Comparison of ENCODE assay signal across 11 mouse cellular contexts in genomic region chr13:67500908-67501307, GRCm38 (mm10). TPM values are rescaled to one million over a fixed set of nuclear protein-coding genes. Genes with fewer than 3 reads are reported as not detected.
A peak's percentile ranks its signal among the peaks of the same experiment; 100 is the strongest.
DNase-seq lines count a peak whose midpoint lies in the region; ATAC-seq and TF ChIP-seq lines count a peak whose summit lies in the region.
"Had no signal": no experiment of that assay in that cellular context is flagged by ENCODE, and none has a peak within 500 bp of the region (broad histone marks: within the 10 kb centered on the region; RNA-seq: fewer than 3 reads in every experiment).

No protein-coding gene starts in this region.

- no peak overlapping the region; the same call in 1 of the 2 replicates for H3K4me3 ChIP-seq in forebrain, embryonic 12.5 days (replicated peaks)
- no peak overlapping the region for H3K4me3 ChIP-seq in forebrain, postnatal 0 days (ENCODE audit: low read depth, low read length)
- no peak overlapping the region for H3K4me3 ChIP-seq in lung, embryonic 14.5 days (ENCODE audit: low read depth, low read length)
- no peak overlapping the region; the same call in 1 of the 2 replicates for H3K4me3 ChIP-seq in hindbrain, embryonic 14.5 days (replicated peaks; ENCODE audit: low read length)
- H3K4me3 ChIP-seq in midbrain, postnatal 0 days (ENCODE audit: low read depth, low read length): peak overlapping the region; percentile 77; the same call in 1 of the 2 replicates

- no peak; the same call in 1 of the 2 replicates for TF ChIP-seq CTCF in forebrain, postnatal 0 days (IDR thresholded peaks at IDR 0.05; ENCODE audit: low read depth)
- no peak for TF ChIP-seq CTCF in lung, embryonic 14.5 days (IDR thresholded peaks at IDR 0.05; ENCODE audit: low read depth)
- no peak for TF ChIP-seq CTCF in midbrain, postnatal 0 days (IDR thresholded peaks at IDR 0.05)

- peak; percentile 44; the same call in 1 of the 2 replicates for ATAC-seq in forebrain, embryonic 12.5 days (ENCODE audit: low FRiP score)
- ATAC-seq in forebrain, postnatal 0 days: no peak
- peak; percentile 15; the same call in 1 of the 2 replicates for ATAC-seq in lung, embryonic 14.5 days (ENCODE audit: insufficient read depth)
- ATAC-seq in hindbrain, embryonic 14.5 days (ENCODE audit: low FRiP score): no peak; the same call in 1 of the 2 replicates
- ATAC-seq in midbrain, postnatal 0 days (ENCODE audit: low FRiP score): peak; percentile 26; the same call in 1 of the 2 replicates

- 86% methylated on average over 1 of the region's 1 CpGs for WGBS in forebrain, embryonic 12.5 days
- WGBS in forebrain, postnatal 0 days: 93% methylated on average over 1 of the region's 1 CpGs
- WGBS in lung, embryonic 14.5 days: 90% methylated on average over 1 of the region's 1 CpGs
- WGBS in hindbrain, embryonic 14.5 days: 86% methylated on average over 1 of the region's 1 CpGs
- WGBS in midbrain, postnatal 0 days: 80% methylated on average over 1 of the region's 1 CpGs

- H3K36me3 ChIP-seq in forebrain, embryonic 12.5 days (replicated peaks): no peaks in the 10 kb centered on the region; the same call in 1 of the 2 replicates
- H3K36me3 ChIP-seq in forebrain, postnatal 0 days (ENCODE audit: insufficient read depth): no peaks in the 10 kb centered on the region
- no peaks in the 10 kb centered on the region for H3K36me3 ChIP-seq in lung, embryonic 14.5 days (ENCODE audit: insufficient read depth)
- H3K36me3 ChIP-seq in hindbrain, embryonic 14.5 days (replicated peaks; ENCODE audit: control insufficient read depth, insufficient read depth): no peaks in the 10 kb centered on the region
- no peaks in the 10 kb centered on the region for H3K36me3 ChIP-seq in midbrain, postnatal 0 days (ENCODE audit: insufficient read depth, low read length)

- no peak overlapping the region for H3K27ac ChIP-seq in forebrain, embryonic 12.5 days
- no peak overlapping the region for H3K27ac ChIP-seq in forebrain, postnatal 0 days (ENCODE audit: low read depth, low read length)
- no peak overlapping the region for H3K27ac ChIP-seq in lung, embryonic 14.5 days (ENCODE audit: low read depth)
- no peak overlapping the region for H3K27ac ChIP-seq in hindbrain, embryonic 14.5 days
- 0 out of 2 replicates have a peak overlapping the region, but pooled peaks have one; percentile 34 for H3K27ac ChIP-seq in midbrain, postnatal 0 days (ENCODE audit: low read depth, low read length)

- H3K9me3 ChIP-seq in forebrain, embryonic 12.5 days: no peaks in the 10 kb centered on the region
- H3K9me3 ChIP-seq in forebrain, postnatal 0 days (ENCODE audit: low read length): no peaks in the 10 kb centered on the region
- H3K9me3 ChIP-seq in lung, embryonic 14.5 days (ENCODE audit: low read depth, low read length): no peaks in the 10 kb centered on the region
- no peaks in the 10 kb centered on the region for H3K9me3 ChIP-seq in hindbrain, embryonic 14.5 days (ENCODE audit: control insufficient read depth, low read length)
- no peaks in the 10 kb centered on the region for H3K9me3 ChIP-seq in midbrain, postnatal 0 days (ENCODE audit: low read length)

- H3K9ac ChIP-seq in forebrain, embryonic 12.5 days: no peak overlapping the region
- no peak overlapping the region for H3K9ac ChIP-seq in forebrain, postnatal 0 days
- H3K9ac ChIP-seq in lung, embryonic 14.5 days: no peak overlapping the region
- H3K9ac ChIP-seq in hindbrain, embryonic 14.5 days: no peak overlapping the region
- no peak overlapping the region for H3K9ac ChIP-seq in midbrain, postnatal 0 days (replicated peaks; ENCODE audit: low read length, poor library complexity, severe bottlenecking)

- no peaks in the 10 kb centered on the region for H3K27me3 ChIP-seq in forebrain, embryonic 12.5 days
- no peaks in the 10 kb centered on the region for H3K27me3 ChIP-seq in forebrain, postnatal 0 days (ENCODE audit: insufficient read depth, low read length)
- H3K27me3 ChIP-seq in lung, embryonic 14.5 days (ENCODE audit: insufficient read depth, low read length): no peaks in the 10 kb centered on the region
- H3K27me3 ChIP-seq in hindbrain, embryonic 14.5 days (ENCODE audit: control insufficient read depth, insufficient read depth, low read length): no peaks in the 10 kb centered on the region
- no peaks in the 10 kb centered on the region for H3K27me3 ChIP-seq in midbrain, postnatal 0 days (ENCODE audit: insufficient read depth, low read length)

- DNase-seq in forebrain, postnatal 0 days: no peak
- no peak for DNase-seq in lung, embryonic 14.5 days
- DNase-seq in lung, postnatal 4 days: no peak
- DNase-seq in hindbrain, embryonic 14.5 days (ENCODE audit: low spot score): no peak
- DNase-seq in midbrain, postnatal 0 days (ENCODE audit: low spot score): no peak
- no peak for DNase-seq in spleen, adult 18-20 months
- no peak for DNase-seq in cerebellum, adult 11-12 months

- H3K4me2 ChIP-seq in forebrain, embryonic 12.5 days: no peak overlapping the region
- H3K4me2 ChIP-seq in forebrain, postnatal 0 days (ENCODE audit: low read depth): no peak overlapping the region
- H3K4me2 ChIP-seq in lung, embryonic 14.5 days: no peak overlapping the region; the same call in 1 of the 2 replicates
- peak overlapping the region; percentile 70 for H3K4me2 ChIP-seq in hindbrain, embryonic 14.5 days (replicated peaks)
- H3K4me2 ChIP-seq in midbrain, postnatal 0 days (ENCODE audit: low read depth, low read length, poor library complexity, severe bottlenecking): no peak overlapping the region

- peaks cover 9% of the 10 kb centered on the region for H3K4me1 ChIP-seq in forebrain, embryonic 12.5 days
- 0 out of 2 replicates have a peak, but pooled peaks cover 7% of the 10 kb centered on the region for H3K4me1 ChIP-seq in forebrain, postnatal 0 days (ENCODE audit: insufficient read depth)
- 0 out of 2 replicates have a peak, but pooled peaks cover 5% of the 10 kb centered on the region for H3K4me1 ChIP-seq in lung, embryonic 14.5 days (ENCODE audit: insufficient read depth)
- H3K4me1 ChIP-seq in hindbrain, embryonic 14.5 days (replicated peaks; ENCODE audit: control insufficient read depth, insufficient read depth, low read length): peaks cover 8% of the 10 kb centered on the region; the same call in 1 of the 2 replicates
- H3K4me1 ChIP-seq in midbrain, postnatal 0 days (ENCODE audit: insufficient read depth, low read length): peaks cover 5% of the 10 kb centered on the region

RNA-seq across cellular contexts. Expression of gene Zfp58, which starts 0.6 kb away (rescaled TPM):
- polyA plus RNA-seq in forebrain, embryonic 12.5 days (2016; fragmentation: Nextera tagmentation; extraction: Ambion mirVana): 17.5 and 18.0 TPM in 2 replicates
- 4.9 and 9.2 TPM in 2 replicates for total RNA-seq in forebrain, postnatal 0 days (2014; rRNA removed)
- polyA plus RNA-seq in forebrain, postnatal 0 days (2015; fragmentation: Nextera tagmentation; extraction: Ambion mirVana): 3.6 and 4.9 TPM in 2 replicates
- polyA plus RNA-seq in lung, embryonic 14.5 days (2014; fragmentation: Nextera tagmentation; extraction: Ambion mirVana): 12.7 and 13.1 TPM in 2 replicates
- 9.5 and 11.8 TPM in 2 replicates for polyA plus RNA-seq in hindbrain, embryonic 14.5 days (2014; fragmentation: Nextera tagmentation; extraction: Ambion mirVana)
- total RNA-seq in midbrain, postnatal 0 days (2014; rRNA removed): 3.8 and 6.5 TPM in 2 replicates
- polyA plus RNA-seq in midbrain, postnatal 0 days (2015; fragmentation: Nextera tagmentation; extraction: Ambion mirVana): 4.1 and 4.4 TPM in 2 replicates

RNA-seq across cellular contexts. Expression of gene Zfp874b, which starts 16.9 kb away (rescaled TPM):
- polyA plus RNA-seq in forebrain, embryonic 12.5 days (2016; fragmentation: Nextera tagmentation; extraction: Ambion mirVana): 1.4 and 2.0 TPM in 2 replicates
- 9.3 and 17.5 TPM in 2 replicates for total RNA-seq in forebrain, postnatal 0 days (2014; rRNA removed)
- polyA plus RNA-seq in forebrain, postnatal 0 days (2015; fragmentation: Nextera tagmentation; extraction: Ambion mirVana): 2.3 TPM in 2 replicates
- polyA plus RNA-seq in lung, embryonic 14.5 days (2014; fragmentation: Nextera tagmentation; extraction: Ambion mirVana): 2.4 and 2.8 TPM in 2 replicates
- 2.1 and 2.3 TPM in 2 replicates for polyA plus RNA-seq in hindbrain, embryonic 14.5 days (2014; fragmentation: Nextera tagmentation; extraction: Ambion mirVana)
- total RNA-seq in midbrain, postnatal 0 days (2014; rRNA removed): 6.3 and 12.0 TPM in 2 replicates
- 2.3 and 2.5 TPM in 2 replicates for polyA plus RNA-seq in midbrain, postnatal 0 days (2015; fragmentation: Nextera tagmentation; extraction: Ambion mirVana)

RNA-seq across cellular contexts. Expression of gene Gm26965, which starts 25.0 kb away (rescaled TPM):
- polyA plus RNA-seq in forebrain, embryonic 12.5 days (2016; fragmentation: Nextera tagmentation; extraction: Ambion mirVana): not detected in 2 replicates
- total RNA-seq in forebrain, postnatal 0 days (2014; rRNA removed): 0.43 TPM in 1 of 2 replicates, not detected in the other
- 0.19 TPM in 1 of 2 replicates, not detected in the other for polyA plus RNA-seq in forebrain, postnatal 0 days (2015; fragmentation: Nextera tagmentation; extraction: Ambion mirVana)
- polyA plus RNA-seq in lung, embryonic 14.5 days (2014; fragmentation: Nextera tagmentation; extraction: Ambion mirVana): 0.30 TPM in 1 of 2 replicates, not detected in the other
- polyA plus RNA-seq in hindbrain, embryonic 14.5 days (2014; fragmentation: Nextera tagmentation; extraction: Ambion mirVana): not detected in 2 replicates
- 0.27 TPM in 1 of 2 replicates, not detected in the other for total RNA-seq in midbrain, postnatal 0 days (2014; rRNA removed)
- 0.20 TPM in 1 of 2 replicates, not detected in the other for polyA plus RNA-seq in midbrain, postnatal 0 days (2015; fragmentation: Nextera tagmentation; extraction: Ambion mirVana)
- polyA plus RNA-seq: heart, postnatal 0 days; kidney, embryonic 16.5 days; spleen, adult 2 months had no signal

RNA-seq across cellular contexts. Expression of gene Zfp87, which starts 25.1 kb away (rescaled TPM):
- 28.3 and 29.7 TPM in 2 replicates for polyA plus RNA-seq in forebrain, embryonic 12.5 days (2016; fragmentation: Nextera tagmentation; extraction: Ambion mirVana)
- 26.8 and 29.2 TPM in 2 replicates for total RNA-seq in forebrain, postnatal 0 days (2014; rRNA removed)
- 33.9 and 40.1 TPM in 2 replicates for polyA plus RNA-seq in forebrain, postnatal 0 days (2015; fragmentation: Nextera tagmentation; extraction: Ambion mirVana)
- 20.5 and 24.3 TPM in 2 replicates for polyA plus RNA-seq in lung, embryonic 14.5 days (2014; fragmentation: Nextera tagmentation; extraction: Ambion mirVana)
- 36.3 and 40.2 TPM in 2 replicates for polyA plus RNA-seq in hindbrain, embryonic 14.5 days (2014; fragmentation: Nextera tagmentation; extraction: Ambion mirVana)
- 35.8 and 36.8 TPM in 2 replicates for total RNA-seq in midbrain, postnatal 0 days (2014; rRNA removed)
- polyA plus RNA-seq in midbrain, postnatal 0 days (2015; fragmentation: Nextera tagmentation; extraction: Ambion mirVana): 26.2 and 31.9 TPM in 2 replicates

RNA-seq across cellular contexts. Expression of gene Zfp874a, which starts 49.5 kb away (rescaled TPM):
- 6.3 and 6.5 TPM in 2 replicates for polyA plus RNA-seq in forebrain, embryonic 12.5 days (2016; fragmentation: Nextera tagmentation; extraction: Ambion mirVana)
- 10.0 and 12.8 TPM in 2 replicates for total RNA-seq in forebrain, postnatal 0 days (2014; rRNA removed)
- polyA plus RNA-seq in forebrain, postnatal 0 days (2015; fragmentation: Nextera tagmentation; extraction: Ambion mirVana): 3.6 and 4.7 TPM in 2 replicates
- polyA plus RNA-seq in lung, embryonic 14.5 days (2014; fragmentation: Nextera tagmentation; extraction: Ambion mirVana): 10.1 and 11.5 TPM in 2 replicates
- 6.9 and 8.0 TPM in 2 replicates for polyA plus RNA-seq in hindbrain, embryonic 14.5 days (2014; fragmentation: Nextera tagmentation; extraction: Ambion mirVana)
- 4.7 and 6.4 TPM in 2 replicates for total RNA-seq in midbrain, postnatal 0 days (2014; rRNA removed)
- 3.9 and 4.4 TPM in 2 replicates for polyA plus RNA-seq in midbrain, postnatal 0 days (2015; fragmentation: Nextera tagmentation; extraction: Ambion mirVana)

Comparison
In these comparisons a context has a peak if more than half of its experiments do, and no peak if none do; other contexts are left out.
1. ATAC-seq: peak in forebrain, embryonic 12.5 days (single experiment), lung, embryonic 14.5 days (single experiment) and midbrain, postnatal 0 days (single experiment); none in forebrain, postnatal 0 days (single experiment) and hindbrain, embryonic 14.5 days (single experiment).